Mouse (Mus musculus) megakaryocyte, adult 5-6 weeks (primary cell): ENCODE results near the gene 6430531B16Rik. TPM values are rescaled to one million over a fixed set of nuclear protein-coding genes. Genes with fewer than 3 reads are reported as not detected.

Experiments
- ATAC-seq: 2 replicates; pipeline ENCODE4 v1.8.0; 2016; ENCODE audit warnings: mild to moderate bottlenecking, inconsistent platforms; ENCODE audit not compliant: poor library complexity, severe bottlenecking
- total RNA-seq, 2 experiments: library from RNA; stranded (forward) in 1 of 2; stranded (reverse) in 1 of 2; fragments of 153-499, 151-499 nt in 1 of 2; fragments of 221-1000, 200-1000 nt in 1 of 2; gene quantifications; 2 replicates each; pipeline versions ENCODE4 v1.2.3 to v1.2.4; 2015 to 2017

The 6430531B16Rik gene
- total RNA-seq, 2 experiments from 2014 or later: 1.2 to 2.3 TPM

DNA sequence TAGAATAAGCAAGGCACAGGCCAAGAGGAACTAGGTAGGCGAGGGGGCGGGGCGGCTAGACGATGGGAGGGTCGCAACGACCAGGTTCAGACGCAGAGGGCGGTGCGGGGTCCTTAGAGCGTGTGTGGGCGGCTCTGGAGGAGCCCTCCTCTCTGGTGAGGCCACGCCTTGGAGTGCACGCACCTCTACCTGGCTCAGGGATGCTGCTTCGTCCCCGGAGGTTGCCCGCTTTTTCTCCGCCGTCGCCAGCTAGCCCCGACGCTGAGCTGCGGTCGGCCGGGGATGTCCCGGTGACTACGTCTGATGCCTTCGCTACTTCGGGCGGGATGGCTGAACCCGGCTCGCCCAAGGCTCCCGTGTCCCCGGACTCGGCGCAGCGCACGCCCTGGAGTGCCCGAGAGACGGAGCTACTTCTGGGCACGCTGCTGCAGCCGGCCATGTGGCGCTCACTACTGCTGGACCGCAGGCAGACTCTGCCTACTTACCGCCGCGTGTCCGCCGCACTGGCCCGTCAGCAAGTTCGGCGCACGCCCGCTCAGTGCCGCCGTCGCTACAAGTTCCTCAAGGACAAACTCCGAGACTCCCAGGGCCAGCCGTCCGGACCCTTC is 34.8 kb downstream of the 6430531B16Rik start, which contains the start of gene Utf1:
Gene Utf1, plus strand, starts transcription at position 116 of the 608 bp plus-strand sequence.
- ATAC-seq: peak; percentile 63

DNA sequence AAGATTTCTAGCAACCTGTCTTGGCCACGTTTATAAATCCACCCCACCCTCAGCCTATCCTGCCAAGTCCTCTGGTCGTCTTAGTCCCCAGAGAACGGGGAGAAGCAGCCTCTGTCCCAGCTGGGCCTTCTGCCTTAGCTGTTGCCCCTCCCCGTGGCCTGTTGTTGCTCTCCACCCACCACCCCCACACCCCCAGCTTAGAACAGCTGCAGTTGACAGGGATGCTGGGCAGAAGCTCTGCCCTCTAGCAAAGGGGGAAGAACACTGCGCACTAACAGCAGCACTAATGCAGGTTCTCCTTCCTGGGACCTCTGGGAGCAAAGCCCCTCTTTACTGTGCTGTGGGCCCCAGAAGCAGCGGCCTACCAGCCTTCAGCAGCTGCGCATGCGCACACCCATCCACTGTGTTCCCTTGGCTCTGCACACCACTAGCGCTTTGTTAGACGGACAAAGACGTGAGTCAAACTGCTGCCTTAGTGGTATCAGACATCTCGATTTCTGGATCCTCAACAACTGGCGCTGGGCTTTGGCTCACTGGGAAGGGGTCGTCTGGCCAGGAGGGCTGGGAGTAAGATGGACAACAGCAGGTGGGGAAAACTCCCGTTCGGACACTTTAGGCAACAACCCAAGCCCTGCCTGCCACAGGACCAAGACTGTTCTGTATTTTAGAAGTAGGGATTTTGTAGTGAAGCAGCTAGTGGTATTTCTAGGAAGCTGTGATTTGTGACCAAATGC is 37.9 kb downstream of the 6430531B16Rik start:
- ATAC-seq: no peak

DNA sequence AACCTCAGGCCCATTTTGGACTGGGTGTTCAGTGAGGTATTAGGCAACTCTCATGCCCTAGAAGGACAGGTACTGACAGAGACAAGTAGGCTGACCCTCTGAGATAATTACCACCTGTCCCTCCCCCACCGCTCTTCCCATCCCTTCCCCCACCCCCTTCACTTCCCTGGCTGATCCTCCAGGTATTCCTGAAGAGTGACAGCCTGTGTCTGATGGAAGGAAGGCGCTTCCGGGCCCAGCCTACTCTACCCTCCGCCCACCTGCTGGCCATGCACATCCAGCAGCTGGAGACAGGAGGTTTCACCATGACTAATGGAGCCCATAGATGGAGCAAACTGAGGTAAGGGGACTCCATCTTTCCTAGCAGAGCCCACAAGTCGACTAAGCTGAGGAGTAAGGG is 40.7 kb downstream of the 6430531B16Rik start:
- ATAC-seq: no peak

DNA sequence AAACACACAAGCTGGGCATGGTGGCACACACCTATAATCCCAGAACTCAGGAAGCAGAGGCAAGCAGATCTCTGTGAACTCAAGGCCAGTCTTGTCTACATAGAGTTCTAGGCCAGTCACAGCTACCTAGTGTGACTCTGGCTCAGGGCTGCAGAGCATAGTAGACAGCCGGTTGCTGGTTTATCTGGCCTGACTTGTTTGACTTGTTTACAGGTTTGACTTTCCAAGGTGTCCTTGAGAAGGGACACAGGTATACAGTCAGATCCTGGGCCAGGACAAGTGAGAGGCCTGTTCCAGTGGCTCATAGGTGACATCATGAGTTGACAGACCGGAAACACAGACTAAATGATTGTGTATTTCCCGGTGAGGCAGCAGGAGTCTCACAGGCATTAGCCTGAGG is 41.4 kb downstream of the 6430531B16Rik start:
- ATAC-seq: no peak

DNA sequence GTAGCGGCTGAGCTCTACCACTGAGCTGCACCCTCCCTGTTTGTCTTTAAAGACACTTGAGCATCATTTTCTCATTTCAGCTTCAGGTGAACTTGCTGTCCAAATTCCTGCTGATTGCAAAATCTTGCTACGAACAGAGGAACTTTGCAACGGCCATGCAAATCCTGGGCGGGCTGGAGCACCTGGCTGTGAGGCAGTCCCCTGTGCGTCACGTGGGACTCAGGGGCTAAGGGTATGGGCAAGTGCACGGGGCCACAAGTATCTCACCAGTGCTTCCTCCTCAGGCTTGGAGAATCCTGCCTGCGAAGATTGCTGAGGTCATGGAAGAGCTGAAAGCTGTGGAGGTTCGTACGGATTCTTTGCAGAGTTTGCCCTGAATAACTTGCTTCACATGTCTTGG is 41.9 kb downstream of the 6430531B16Rik start:
- no peak for ATAC-seq

DNA sequence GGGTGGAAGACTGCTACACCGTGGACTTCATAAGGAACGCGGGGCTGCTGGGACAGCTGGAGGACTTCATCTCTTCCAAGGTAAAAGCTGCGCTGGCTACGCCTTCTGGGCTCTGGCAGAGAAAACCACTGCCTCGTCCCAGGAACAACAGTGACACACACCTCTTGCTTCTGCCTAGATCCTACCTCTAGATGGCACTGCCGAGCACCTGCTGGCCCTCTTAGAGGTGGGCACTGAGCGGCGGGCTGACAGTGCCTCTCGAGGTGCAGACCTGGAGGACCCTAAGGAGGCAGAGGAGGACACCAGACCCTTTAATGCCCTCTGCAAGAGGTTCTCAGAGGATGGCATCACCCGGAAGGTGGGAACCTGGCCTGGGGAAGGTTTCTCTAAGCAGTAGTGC is 47.8 kb downstream of the 6430531B16Rik start:
- ATAC-seq: peak; percentile 75

Other genes starting within 250 kb of the 6430531B16Rik start
- not detected in 2 replicates for gene Adgra1, start 144.6 kb downstream of the 6430531B16Rik start, total RNA-seq (2015)
- not detected in 2 replicates for gene Adgra1, start 144.6 kb downstream of the 6430531B16Rik start, total RNA-seq (2017)
- not detected in 2 replicates for gene Kndc1, start 84.1 kb downstream of the 6430531B16Rik start, total RNA-seq (2015)
- gene Kndc1, start 84.1 kb downstream of the 6430531B16Rik start, total RNA-seq (2017): 0.04 TPM in 1 of 2 replicates, not detected in the other
- not detected in 2 replicates for gene Utf1, start 35.0 kb downstream of the 6430531B16Rik start, total RNA-seq (2015)
- not detected in 2 replicates for gene Utf1, start 35.0 kb downstream of the 6430531B16Rik start, total RNA-seq (2017)
- gene Adam8, start 13.8 kb upstream of the 6430531B16Rik start, total RNA-seq (2015): 35.0 and 43.7 TPM in 2 replicates
- gene Adam8, start 13.8 kb upstream of the 6430531B16Rik start, total RNA-seq (2017): 39.3 and 51.1 TPM in 2 replicates
- gene Zfp511, start 57.6 kb upstream of the 6430531B16Rik start, total RNA-seq (2015): 32.2 and 34.0 TPM in 2 replicates
- 19.9 and 22.8 TPM in 2 replicates for gene Zfp511, start 57.6 kb upstream of the 6430531B16Rik start, total RNA-seq (2017)
- gene Tubgcp2, start 57.9 kb upstream of the 6430531B16Rik start, total RNA-seq (2015): 17.8 and 18.8 TPM in 2 replicates
- 29.7 and 36.7 TPM in 2 replicates for gene Tubgcp2, start 57.9 kb upstream of the 6430531B16Rik start, total RNA-seq (2017)
- not detected in 2 replicates for gene Msx3, start 70.3 kb upstream of the 6430531B16Rik start, total RNA-seq (2015)
- gene Msx3, start 70.3 kb upstream of the 6430531B16Rik start, total RNA-seq (2017): not detected in 2 replicates
- not detected in 2 replicates for gene Caly, start 103.8 kb upstream of the 6430531B16Rik start, total RNA-seq (2015)
- not detected in 2 replicates for gene Caly, start 103.8 kb upstream of the 6430531B16Rik start, total RNA-seq (2017)
- gene Prap1, start 114.6 kb upstream of the 6430531B16Rik start, total RNA-seq (2015): not detected in 2 replicates
- not detected in 2 replicates for gene Prap1, start 114.6 kb upstream of the 6430531B16Rik start, total RNA-seq (2017)
- 13.0 and 15.8 TPM in 2 replicates for gene Fuom, start 123.7 kb upstream of the 6430531B16Rik start, total RNA-seq (2015)
- 12.1 and 16.0 TPM in 2 replicates for gene Fuom, start 123.7 kb upstream of the 6430531B16Rik start, total RNA-seq (2017)
- 12.9 and 16.9 TPM in 2 replicates for gene Paox, start 137.0 kb upstream of the 6430531B16Rik start, total RNA-seq (2015)
- gene Paox, start 137.0 kb upstream of the 6430531B16Rik start, total RNA-seq (2017): 8.7 and 11.3 TPM in 2 replicates
- gene Echs1, start 137.7 kb upstream of the 6430531B16Rik start, total RNA-seq (2015): 72.7 and 97.4 TPM in 2 replicates
- 71.3 and 87.9 TPM in 2 replicates for gene Echs1, start 137.7 kb upstream of the 6430531B16Rik start, total RNA-seq (2017)
- 10.2 and 17.4 TPM in 2 replicates for gene Mtg1, start 158.8 kb upstream of the 6430531B16Rik start, total RNA-seq (2015)
- gene Mtg1, start 158.8 kb upstream of the 6430531B16Rik start, total RNA-seq (2017): 5.9 and 14.4 TPM in 2 replicates
- gene Sprn, start 176.1 kb upstream of the 6430531B16Rik start, total RNA-seq (2015): not detected in 2 replicates
- gene Sprn, start 176.1 kb upstream of the 6430531B16Rik start, total RNA-seq (2017): not detected in 2 replicates
- not detected in 2 replicates for gene Olfr522, start 186.0 kb upstream of the 6430531B16Rik start, total RNA-seq (2015)
- gene Olfr522, start 186.0 kb upstream of the 6430531B16Rik start, total RNA-seq (2017): not detected in 2 replicates
- not detected in 2 replicates for gene Olfr523, start 194.5 kb upstream of the 6430531B16Rik start, total RNA-seq (2015)
- not detected in 2 replicates for gene Olfr523, start 194.5 kb upstream of the 6430531B16Rik start, total RNA-seq (2017)
- not detected in 2 replicates for gene Olfr524, start 227.2 kb upstream of the 6430531B16Rik start, total RNA-seq (2015)
- not detected in 2 replicates for gene Olfr524, start 227.2 kb upstream of the 6430531B16Rik start, total RNA-seq (2017)
- 0.11 and 0.41 TPM in 2 replicates for gene Cd163l1, start 239.5 kb upstream of the 6430531B16Rik start, total RNA-seq (2015)
- gene Cd163l1, start 239.5 kb upstream of the 6430531B16Rik start, total RNA-seq (2017): 0.44 and 0.61 TPM in 2 replicates